Mouse (Mus musculus): ENCODE measurements around the gene Adar. TPM values are rescaled to one million over a fixed set of nuclear protein-coding genes. Genes with fewer than 3 reads are reported as not detected.
"Not testable (repeated sequence)": the region's sequence is repeated elsewhere in the genome, so short reads cannot be mapped to it uniquely, and the experiment has no call there.

Gene Adar
- polyA plus RNA-seq, 1 experiment from 2014 or later, result 33.4 TPM

- no peaks in the 10 kb centered on the region for H3K27me3 ChIP-seq (replicated peaks)
- H3K4me3 ChIP-seq, result no peak overlapping the region
- H3K36me3 ChIP-seq (replicated peaks), result peaks cover 56% of the 10 kb centered on the region
- H3K4me1 ChIP-seq, result no peaks in the 10 kb centered on the region
- no peak for ATAC-seq (replicated peaks)
- H3K27ac ChIP-seq, result no peak overlapping the region
- H3K9me3 ChIP-seq, result no peaks in the 10 kb centered on the region
- H3K4me2 ChIP-seq, result no peak overlapping the region
- H3K9ac ChIP-seq, result no peak overlapping the region
- 90% methylated on average over 5 of the region's 5 CpGs for WGBS
These were observed 66.8 kb downstream of the Adar start for GRCm38 (mm10) chr3:89781640-89782039.

GRCm38 (mm10) chr3:89784991-89785753 is 70.3 kb downstream of the Adar start:
- 0 out of 2 replicates have a peak, but pooled peaks have one; percentile 30 for ATAC-seq (replicated peaks)
- Histone ChIP-seq H3K4me2 (no peak overlapping the region), H3K4me1 (no peaks in the 10 kb centered on the region), H3K9me3 (no peaks in the 10 kb centered on the region), H3K36me3 (replicated peaks) (peaks cover 33% of the 10 kb centered on the region), H3K9ac (no peak overlapping the region), H3K27ac (no peak overlapping the region), H3K27me3 (replicated peaks) (no peaks in the 10 kb centered on the region), H3K4me3 (no peak overlapping the region)
- 26% methylated on average over 11 of the region's 11 CpGs for WGBS

- H3K4me2 ChIP-seq, result no peak overlapping the region
- H3K27ac ChIP-seq, result no peak overlapping the region
- H3K36me3 ChIP-seq (replicated peaks), result peaks cover 22% of the 10 kb centered on the region
- H3K4me1 ChIP-seq, result no peaks in the 10 kb centered on the region
- no peak overlapping the region for H3K4me3 ChIP-seq
- WGBS, result 76% methylated on average over 6 of the region's 6 CpGs
- no peaks in the 10 kb centered on the region for H3K9me3 ChIP-seq
- no peak for ATAC-seq (replicated peaks)
- H3K27me3 ChIP-seq (replicated peaks), result no peaks in the 10 kb centered on the region
- no peak overlapping the region for H3K9ac ChIP-seq
These were observed 71.5 kb downstream of the Adar start for GRCm38 (mm10) chr3:89786275-89786674.

- Histone ChIP-seq H3K27ac (no peak overlapping the region), H3K9ac (no peak overlapping the region), H3K4me1 (no peaks in the 10 kb centered on the region), H3K36me3 (replicated peaks) (no peaks in the 10 kb centered on the region), H3K4me3 (no peak overlapping the region), H3K4me2 (no peak overlapping the region), H3K27me3 (replicated peaks) (no peaks in the 10 kb centered on the region), H3K9me3 (no peaks in the 10 kb centered on the region)
- no peak for ATAC-seq (replicated peaks)
- WGBS, result 73% methylated on average over 16 of the region's 16 CpGs
These were observed 74.0 kb downstream of the Adar start for GRCm38 (mm10) chr3:89788680-89789352.

- Histone ChIP-seq H3K9ac (no peak overlapping the region), H3K27ac (no peak overlapping the region), H3K4me3 (no peak overlapping the region), H3K4me1 (no peaks in the 10 kb centered on the region), H3K9me3 (no peaks in the 10 kb centered on the region), H3K4me2 (no peak overlapping the region), H3K27me3 (replicated peaks) (no peaks in the 10 kb centered on the region), H3K36me3 (replicated peaks) (no peaks in the 10 kb centered on the region)
- WGBS, result 49% methylated on average over 2 of the region's 2 CpGs
- ATAC-seq (replicated peaks), result no peak
These were observed 79.8 kb downstream of the Adar start for GRCm38 (mm10) chr3:89794616-89795015.

GRCm38 (mm10) chr3:89795746-89796145 is 80.9 kb downstream of the Adar start:
- H3K36me3 ChIP-seq (replicated peaks), result no peaks in the 10 kb centered on the region
- no peak overlapping the region for H3K27ac ChIP-seq
- no peaks in the 10 kb centered on the region for H3K9me3 ChIP-seq
- no peaks in the 10 kb centered on the region for H3K4me1 ChIP-seq
- 71% methylated on average over 5 of the region's 5 CpGs for WGBS
- H3K4me3 ChIP-seq, result no peak overlapping the region
- no peaks in the 10 kb centered on the region for H3K27me3 ChIP-seq (replicated peaks)
- H3K9ac ChIP-seq, result no peak overlapping the region
- no peak overlapping the region for H3K4me2 ChIP-seq
- no peak for ATAC-seq (replicated peaks)

GRCm38 (mm10) chr3:89796358-89796757 is 81.5 kb downstream of the Adar start:
- no peak overlapping the region for H3K4me3 ChIP-seq
- no peak overlapping the region for H3K4me2 ChIP-seq
- no peaks in the 10 kb centered on the region for H3K36me3 ChIP-seq (replicated peaks)
- H3K9me3 ChIP-seq, result no peaks in the 10 kb centered on the region
- no peak overlapping the region for H3K9ac ChIP-seq
- H3K4me1 ChIP-seq, result no peaks in the 10 kb centered on the region
- 56% methylated on average over 4 of the region's 4 CpGs for WGBS
- no peak for ATAC-seq (replicated peaks)
- no peaks in the 10 kb centered on the region for H3K27me3 ChIP-seq (replicated peaks)
- no peak overlapping the region for H3K27ac ChIP-seq

GRCm38 (mm10) chr3:89798518-89798917 is 83.7 kb downstream of the Adar start:
- H3K36me3 ChIP-seq (replicated peaks), result no peaks in the 10 kb centered on the region
- no peaks in the 10 kb centered on the region for H3K4me1 ChIP-seq
- no peak overlapping the region for H3K27ac ChIP-seq
- H3K4me2 ChIP-seq, result no peak overlapping the region
- no peak overlapping the region for H3K4me3 ChIP-seq
- no peak for ATAC-seq (replicated peaks)
- H3K27me3 ChIP-seq (replicated peaks), result no peaks in the 10 kb centered on the region
- WGBS, result 91% methylated on average over 3 of the region's 3 CpGs
- no peaks in the 10 kb centered on the region for H3K9me3 ChIP-seq
- no peak overlapping the region for H3K9ac ChIP-seq

- no peak overlapping the region for H3K9ac ChIP-seq
- 9% methylated on average over 13 of the region's 13 CpGs for whole genome bisulfite sequencing
- no peak overlapping the region for H3K27ac ChIP-seq
- H3K27me3 ChIP-seq (replicated peaks), result no peaks in the 10 kb centered on the region
- H3K4me1 ChIP-seq, result no peaks in the 10 kb centered on the region
- no peak for ATAC-seq (replicated peaks)
- H3K9me3 ChIP-seq, result no peaks in the 10 kb centered on the region
- H3K36me3 ChIP-seq (replicated peaks), result no peaks in the 10 kb centered on the region
- H3K4me2 ChIP-seq, result no peak overlapping the region
- H3K4me3 ChIP-seq, result no peak overlapping the region
These were observed 84.7 kb downstream of the Adar start for GRCm38 (mm10) chr3:89799476-89799875.

- not testable (repeated sequence) for H3K4me1 ChIP-seq; H3K27ac ChIP-seq; H3K9ac ChIP-seq; H3K4me3 ChIP-seq; H3K36me3 ChIP-seq (replicated peaks); H3K4me2 ChIP-seq; ATAC-seq (replicated peaks); H3K9me3 ChIP-seq; H3K27me3 ChIP-seq (replicated peaks)
- 35% methylated on average over 3 of the region's 3 CpGs for WGBS
These were observed 85.3 kb downstream of the Adar start for GRCm38 (mm10) chr3:89800078-89800477.

- Histone ChIP-seq H3K9me3 (no peaks in the 10 kb centered on the region), H3K36me3 (replicated peaks) (no peaks in the 10 kb centered on the region), H3K27me3 (replicated peaks) (no peaks in the 10 kb centered on the region), H3K9ac (no peak overlapping the region), H3K4me2 (no peak overlapping the region), H3K27ac (no peak overlapping the region), H3K4me1 (no peaks in the 10 kb centered on the region), H3K4me3 (no peak overlapping the region)
- WGBS, result 71% methylated on average over 5 of the region's 5 CpGs
- no peak for ATAC-seq (replicated peaks)
These were observed 86.1 kb downstream of the Adar start for GRCm38 (mm10) chr3:89800774-89801506.

- Histone ChIP-seq H3K36me3 (replicated peaks) (no peaks in the 10 kb centered on the region), H3K4me3 (no peak overlapping the region), H3K27ac (no peak overlapping the region), H3K9me3 (no peaks in the 10 kb centered on the region), H3K4me1 (no peaks in the 10 kb centered on the region), H3K27me3 (replicated peaks) (no peaks in the 10 kb centered on the region), H3K9ac (no peak overlapping the region), H3K4me2 (no peak overlapping the region)
- ATAC-seq (replicated peaks), result no peak
- WGBS, result 52% methylated on average over 3 of the region's 3 CpGs
These were observed 86.7 kb downstream of the Adar start for GRCm38 (mm10) chr3:89801507-89801847.

Measured in midbrain, embryonic 15.5 days (tissue).